Mouse (Mus musculus) lung, postnatal 0 days (tissue): ENCODE results near the gene Fyb2.

Source experiments
- CTCF ChIP-seq: IDR thresholded peaks from 2 replicates; pipeline ENCODE4 v1.5.1; 2016; ENCODE audit warnings: antibody characterized with exemption, mild to moderate bottlenecking
- EP300 ChIP-seq: IDR thresholded peaks from 2 replicates; pipeline ENCODE4 v1.6.1; 2016; ENCODE audit warnings: antibody characterized with exemption, mild to moderate bottlenecking, control low read depth

DNA sequence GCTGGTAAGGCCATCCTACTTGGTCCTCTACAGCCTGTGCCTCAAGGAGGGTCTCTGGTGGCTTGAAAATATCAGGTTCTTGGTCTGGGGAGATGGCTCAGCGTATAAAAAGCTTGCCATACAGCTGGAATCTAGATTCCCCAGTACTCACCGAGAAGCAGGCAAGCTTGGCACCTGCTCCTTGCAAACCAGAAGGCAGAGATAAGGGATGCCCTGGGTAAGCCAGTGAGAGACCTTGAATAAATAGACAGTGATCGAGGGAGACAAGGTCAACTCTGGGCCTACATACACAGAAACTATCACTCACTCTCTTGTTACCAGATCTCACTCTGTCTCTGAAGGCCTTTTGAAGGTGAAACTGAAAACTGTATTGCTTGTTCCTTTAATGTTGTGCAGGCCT, 21.7 kb downstream of the Fyb2 start:
- TF ChIP-seq CTCF (no peak), EP300 (no peak)
